Comparison of ENCODE assay signal across 8 mouse cellular contexts in genomic region chr7:99534901-99535735, GRCm38 (mm10). TPM values are rescaled to one million over a fixed set of nuclear protein-coding genes. Genes with fewer than 3 reads are reported as not detected.
DNase-seq lines count a peak whose midpoint lies in the region; ATAC-seq lines count a peak whose summit lies in the region.

Arrb1 (plus strand) TSS chr7:99535466.

- peak; percentile 76 for ATAC-seq in hindbrain, embryonic 12.5 days (ENCODE audit: low FRiP score)

- no peaks in the 10 kb centered on the region for H3K9me3 ChIP-seq in hindbrain, embryonic 12.5 days (replicated peaks)

- DNase-seq in T-cell, adult 2 months (ENCODE audit: low spot score) = peak; percentile 86
- peak; percentile 92 for DNase-seq in cerebellum, postnatal 10 days
- peak; percentile 73 to 74 for DNase-seq in frontal cortex, postnatal 14 days (ENCODE audit: low spot score in 2 of 2)
- peak; percentile 81 to 82 for DNase-seq in layer of hippocampus, postnatal 36 days
- peak; percentile 89 for DNase-seq in lung, postnatal 36 days
- DNase-seq in retina, embryonic 14.5 days (ENCODE audit: low spot score) = peak; percentile 82
- DNase-seq in thymus, postnatal 36 days = peak; percentile 82 to 87

- peak within 1 kb of the TSS; percentile 89 for H3K27ac ChIP-seq in hindbrain, embryonic 12.5 days

- no peaks in the 10 kb centered on the region; the same call in 1 of the 2 replicates for H3K27me3 ChIP-seq in hindbrain, embryonic 12.5 days

- peak within 1 kb of the TSS; percentile 90 for H3K9ac ChIP-seq in hindbrain, embryonic 12.5 days

- peak within 1 kb of the TSS; percentile 73 for H3K4me3 ChIP-seq in hindbrain, embryonic 12.5 days

- peaks cover 54% of the 10 kb centered on the region for H3K4me1 ChIP-seq in hindbrain, embryonic 12.5 days

- H3K4me2 ChIP-seq in hindbrain, embryonic 12.5 days (replicated peaks) = peak within 1 kb of the TSS; percentile 68

- no peaks in the 10 kb centered on the region for H3K36me3 ChIP-seq in hindbrain, embryonic 12.5 days

- WGBS in hindbrain, embryonic 12.5 days = under 1% methylated on average over 52 of the region's 68 CpGs

RNA-seq across cellular contexts. Expression of gene Arrb1, which starts in this region (rescaled TPM):
- 16.7 TPM in 2 replicates for polyA plus RNA-seq in hindbrain, embryonic 12.5 days (2016; fragmentation: Nextera tagmentation; extraction: Ambion mirVana)
- total RNA-seq in layer of hippocampus, postnatal 36 days (2021) = 100 to 1,000 TPM; 131 to 145 TPM

Comparison
In these comparisons a context has a peak if more than half of its experiments do, and no peak if none do; other contexts are left out.
1. Peak in every context shown above with its lines: DNase-seq, ATAC-seq, H3K4me3 ChIP-seq and H3K27ac ChIP-seq.